Mouse (Mus musculus) fat pad, adult 2 months (tissue): ENCODE measurements around the gene Lrrk2.

Experiments
- DNase-seq: peaks from one replicate; pipeline ENCODE4 v3.0.0-alpha.2; 2011; ENCODE audit warnings: low read depth, low spot score; ENCODE audit errors: extremely low read depth

Lrrk2 gene

DNA sequence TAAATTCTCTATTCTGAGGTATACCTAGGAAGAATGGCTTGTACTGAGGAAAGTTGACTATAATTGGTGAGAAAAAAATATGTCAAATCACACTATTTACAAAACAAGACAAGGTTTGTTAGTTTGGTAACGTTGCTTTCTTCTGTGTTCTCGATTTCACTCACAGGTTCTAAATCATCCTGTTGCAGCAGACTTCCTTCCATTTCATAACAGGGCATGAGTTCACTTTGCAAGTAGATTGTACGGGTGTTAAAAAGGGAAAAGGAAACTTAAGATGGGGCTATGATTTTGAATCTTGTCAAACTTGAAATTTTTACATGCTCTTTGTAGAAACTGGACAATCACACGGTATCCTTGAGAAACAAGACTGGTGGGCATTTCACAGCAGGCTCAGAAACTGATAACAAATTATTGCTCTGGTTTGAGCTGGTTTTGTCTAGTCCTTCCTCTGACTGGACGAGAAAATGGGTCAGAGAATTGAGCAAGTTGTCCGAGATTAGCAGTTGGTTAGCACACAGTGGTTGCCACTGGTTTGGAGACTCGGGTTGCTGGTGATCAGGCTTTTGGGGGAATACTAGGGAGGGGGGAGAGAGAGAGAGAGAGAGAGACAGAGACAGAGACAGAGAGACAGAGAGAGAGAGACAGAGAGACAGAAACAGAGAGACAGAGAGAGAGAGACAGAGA lies 13.0 kb downstream of the Lrrk2 start:
- DNase-seq = no peak

DNA sequence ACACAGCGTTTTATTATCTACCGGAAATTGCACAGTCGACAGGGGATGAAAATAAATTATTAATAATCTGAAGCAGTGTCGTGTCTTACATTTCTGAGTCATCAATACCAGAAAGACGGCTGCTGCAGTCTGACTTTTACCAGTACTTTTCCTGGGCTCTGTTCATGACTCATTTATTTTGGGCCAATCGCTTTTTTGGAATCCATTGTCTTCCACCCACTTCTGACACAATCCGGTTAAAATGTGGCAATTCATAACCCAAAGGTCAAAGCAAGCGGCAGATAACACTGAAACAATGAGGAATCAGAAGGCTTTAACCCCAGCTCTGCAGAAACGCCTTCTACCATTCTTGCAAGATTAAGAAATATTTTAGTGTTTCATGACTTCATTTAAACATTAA lies 17.7 kb downstream of the Lrrk2 start:
- no peak for DNase-seq

DNA sequence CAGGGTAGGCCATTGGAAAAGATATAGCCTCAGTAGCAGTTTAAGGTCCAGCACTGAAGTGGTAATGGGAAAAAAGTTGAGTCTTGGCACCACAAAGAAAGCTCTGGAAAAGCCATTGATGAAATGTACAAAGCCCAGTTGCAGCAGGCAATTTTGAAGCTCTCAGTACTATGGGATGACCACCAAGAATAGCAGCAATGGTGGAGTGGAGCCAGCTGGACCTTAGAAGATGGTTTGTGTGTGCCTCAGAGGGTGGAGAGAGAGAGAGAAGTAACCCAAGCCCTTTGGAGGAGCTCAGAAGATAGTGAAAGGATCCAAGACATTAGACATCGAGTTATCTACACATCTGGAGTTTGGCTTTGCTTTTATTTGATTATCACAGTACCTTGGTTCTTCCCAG lies 20.1 kb downstream of the Lrrk2 start:
- no peak for DNase-seq

DNA sequence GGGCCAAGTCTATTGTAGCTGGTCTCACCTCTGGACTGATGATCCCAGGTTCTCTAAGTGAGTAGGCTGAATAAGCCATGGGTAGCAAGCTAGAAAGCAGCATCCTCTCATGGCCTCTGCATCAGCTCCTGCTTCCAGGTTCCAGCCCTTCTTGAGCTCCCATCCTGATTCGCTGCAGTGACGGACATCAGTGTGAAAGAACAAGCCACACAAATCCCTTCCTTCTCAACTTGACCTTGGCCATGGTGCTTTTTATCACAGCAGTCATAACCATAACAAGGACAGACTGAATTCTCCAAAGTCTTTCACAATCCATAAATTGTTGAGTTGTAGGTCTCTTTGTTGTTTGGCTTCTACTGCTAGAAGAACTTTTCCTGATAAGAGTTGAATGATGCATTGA lies 20.9 kb downstream of the Lrrk2 start:
- DNase-seq = no peak

DNA sequence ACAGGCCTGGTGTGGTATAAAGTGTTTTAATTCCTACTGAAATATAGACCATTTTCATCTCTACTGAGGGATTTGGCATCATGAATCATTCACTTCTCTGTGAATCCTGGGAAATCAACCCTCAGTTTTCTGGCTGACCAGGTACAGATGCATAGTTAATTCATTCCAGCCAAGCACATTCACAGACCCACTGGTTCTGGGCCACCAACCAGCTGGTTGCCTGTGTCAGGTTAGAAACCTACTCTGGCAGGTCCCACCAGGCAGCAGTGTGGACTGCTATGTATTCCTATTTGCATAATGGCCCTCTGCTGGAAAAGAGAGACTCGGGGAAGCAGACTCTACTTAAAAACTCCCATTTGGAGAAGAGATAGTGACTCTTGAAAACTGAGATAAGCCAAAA lies 27.9 kb downstream of the Lrrk2 start:
- DNase-seq = no peak

DNA sequence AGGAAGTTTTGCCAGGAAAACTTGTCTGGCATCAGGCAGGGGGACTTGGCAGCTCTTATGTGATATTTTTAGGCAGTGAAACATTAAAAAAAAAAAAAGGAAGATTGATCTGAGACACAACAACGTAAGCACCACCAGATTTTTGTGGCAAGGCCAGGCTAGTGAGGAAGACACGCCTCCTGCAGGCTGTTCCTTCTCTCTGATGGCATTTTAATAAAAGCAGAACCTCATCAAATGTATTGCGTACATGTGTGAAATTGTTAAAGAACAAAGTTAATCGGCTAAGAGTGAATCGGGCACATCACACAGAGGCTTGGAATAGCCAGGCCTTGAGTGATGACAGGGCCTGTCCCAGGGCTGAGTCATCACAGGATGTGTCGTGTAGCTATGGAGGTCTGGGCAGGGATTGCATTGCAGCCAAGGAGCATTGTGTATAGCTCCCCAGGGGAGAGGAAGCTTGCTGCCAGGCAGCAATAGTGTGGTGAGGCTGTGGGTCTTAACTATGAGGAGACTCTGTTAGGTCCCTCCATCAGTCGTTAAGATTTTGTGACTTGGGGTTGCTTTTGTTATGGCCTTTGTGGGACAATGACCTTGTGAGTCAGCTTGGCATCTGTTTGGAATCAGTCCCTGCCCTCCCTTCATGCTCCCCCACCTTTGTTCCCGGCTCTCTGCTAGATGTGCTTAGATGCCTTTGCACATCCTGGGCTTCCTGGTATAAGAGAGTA lies 30.2 kb downstream of the Lrrk2 start:
- DNase-seq = no peak

DNA sequence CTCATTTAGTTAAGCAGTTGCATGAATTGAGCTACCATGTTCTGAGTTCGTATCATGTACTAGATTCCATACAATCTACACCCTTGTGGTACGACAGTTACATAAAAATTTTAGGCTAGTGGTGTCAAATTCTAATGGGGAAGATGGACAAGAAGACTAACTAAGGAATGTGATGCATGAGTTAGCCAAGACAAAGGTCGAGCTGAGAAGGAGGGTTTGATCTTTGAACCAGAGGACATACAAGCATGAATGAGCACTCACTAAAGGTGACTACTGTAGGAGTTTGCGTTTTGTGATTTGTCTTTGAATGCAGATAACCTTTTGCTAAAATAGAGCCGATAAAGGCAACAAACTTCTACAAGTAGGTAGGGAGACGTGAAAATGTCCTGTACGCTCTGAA lies 31.1 kb downstream of the Lrrk2 start:
- no peak for DNase-seq

DNA sequence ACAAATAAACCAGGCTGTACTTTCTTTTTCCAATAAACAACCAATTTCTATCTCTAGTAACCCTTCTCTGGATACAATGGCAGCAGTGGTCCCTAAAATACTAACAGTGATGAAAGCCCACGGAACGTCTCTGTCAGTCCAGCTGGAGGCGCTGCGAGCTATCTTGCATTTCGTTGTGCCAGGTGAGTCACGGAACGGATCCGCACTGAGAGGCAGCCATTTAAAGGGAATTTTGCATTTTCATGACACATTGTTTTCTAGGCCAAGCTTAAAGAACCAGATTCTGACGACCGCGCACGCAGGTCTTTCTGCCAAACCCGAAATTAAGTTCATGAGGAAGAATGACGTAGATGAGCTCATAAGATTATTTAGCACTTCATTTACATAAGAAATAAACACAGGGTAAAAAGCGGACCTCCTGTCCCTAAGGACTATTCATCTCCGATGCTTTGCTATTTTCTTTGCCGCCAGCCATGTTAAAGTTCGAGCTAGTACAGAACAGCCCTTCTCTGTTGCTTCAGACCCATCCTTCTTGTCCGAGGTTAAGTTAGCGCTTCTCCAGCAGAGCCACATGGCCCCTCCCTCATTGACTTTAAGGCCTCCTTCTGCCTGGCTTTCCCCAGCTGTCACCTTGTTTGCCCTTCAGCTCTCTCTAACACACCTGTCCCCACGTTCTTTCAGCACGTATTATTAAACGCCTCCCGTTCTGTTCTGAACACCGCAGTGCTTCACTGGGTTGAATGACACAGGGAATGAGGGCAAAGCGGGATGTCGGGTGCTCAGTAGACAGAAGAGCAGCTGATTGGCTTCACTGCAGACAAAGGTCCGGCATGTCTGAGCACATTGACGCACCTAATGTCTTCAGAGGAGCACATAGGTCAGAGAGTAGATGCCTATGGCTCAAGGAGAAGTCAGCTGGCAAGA lies 36.5 kb downstream of the Lrrk2 start:
- no peak for DNase-seq

DNA sequence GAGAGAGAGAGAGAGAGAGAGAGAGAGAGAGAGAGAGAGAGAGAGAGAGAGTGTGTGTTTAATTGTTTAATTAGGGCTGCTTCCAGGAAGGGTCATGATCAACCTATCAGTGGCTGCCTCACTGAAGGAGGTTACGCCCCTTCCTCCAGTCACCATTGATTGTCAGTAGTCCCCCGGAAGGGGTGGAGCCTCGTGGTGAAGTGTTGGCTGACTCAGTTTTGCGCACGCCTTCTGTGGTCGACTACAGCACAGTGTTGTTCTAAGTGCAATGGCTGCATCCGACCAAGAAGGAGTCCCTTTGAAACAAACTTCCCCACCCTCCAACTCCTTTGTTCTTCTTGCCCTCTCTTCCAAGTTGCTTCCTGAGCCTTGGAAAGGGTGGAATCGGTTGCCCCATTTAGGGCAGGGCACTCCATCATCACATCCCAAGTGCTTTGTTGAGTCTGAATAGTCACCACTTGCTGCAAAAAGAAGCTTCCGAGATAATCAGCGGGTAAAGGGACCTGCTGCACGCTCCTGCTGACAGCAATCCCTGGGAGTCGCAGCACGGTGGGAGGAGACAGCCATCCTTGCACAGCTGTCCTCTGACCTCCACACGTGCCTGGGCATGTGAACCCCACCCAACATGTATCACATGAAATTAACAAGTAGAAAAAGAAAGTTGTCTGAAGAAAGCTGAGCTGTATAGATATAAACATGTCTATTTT lies 62.4 kb downstream of the Lrrk2 start:
- DNase-seq = no peak

DNA sequence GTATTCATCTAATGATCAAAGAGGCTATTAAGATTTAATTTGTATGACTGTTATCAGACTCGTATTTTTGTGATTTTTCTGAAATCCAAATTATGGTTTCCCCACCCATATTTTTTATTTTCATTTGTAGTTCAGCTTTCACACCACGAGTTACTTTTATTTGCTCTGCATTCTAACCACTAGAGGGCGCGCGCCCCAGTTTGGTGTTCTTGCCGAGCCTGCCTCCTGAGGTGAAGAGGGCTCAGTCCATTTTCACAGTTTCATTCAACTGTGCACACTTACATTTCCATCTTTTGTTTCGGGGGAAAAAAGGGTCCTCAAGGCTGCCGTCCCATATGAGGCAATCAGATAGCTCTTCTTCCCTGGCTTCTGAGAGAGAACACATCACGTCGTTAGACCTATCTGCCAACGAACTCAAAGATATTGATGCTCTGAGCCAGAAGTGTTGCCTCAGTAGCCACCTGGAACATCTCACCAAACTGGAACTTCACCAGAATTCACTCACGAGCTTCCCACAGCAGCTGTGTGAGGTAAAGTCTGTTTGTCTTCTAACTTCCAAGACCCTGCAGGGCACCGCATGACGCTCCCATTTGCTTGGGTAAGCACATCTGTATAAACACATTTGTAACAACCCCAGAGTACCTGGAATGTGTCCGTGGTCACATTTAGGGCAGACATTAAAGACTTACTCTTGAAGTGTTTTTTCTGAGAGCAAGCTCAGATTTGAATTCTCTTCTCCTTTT lies 64.0 kb downstream of the Lrrk2 start:
- no peak for DNase-seq

DNA sequence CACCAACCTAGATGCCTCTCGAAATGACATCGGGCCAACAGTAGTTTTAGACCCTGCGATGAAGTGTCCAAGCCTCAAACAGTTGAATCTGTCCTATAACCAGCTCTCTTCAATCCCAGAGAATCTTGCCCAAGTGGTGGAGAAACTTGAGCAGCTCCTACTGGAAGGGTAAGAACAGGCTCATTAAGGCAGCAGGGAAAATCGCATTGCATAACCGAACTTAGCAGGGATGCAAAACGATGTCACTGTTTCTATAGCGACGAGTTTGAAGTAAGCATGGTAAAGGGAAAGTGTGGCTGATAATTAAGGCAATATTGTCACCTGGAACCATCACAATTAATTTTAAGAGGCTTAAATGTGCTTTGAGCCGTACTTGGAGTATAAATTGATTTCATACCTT lies 65.8 kb downstream of the Lrrk2 start:
- no peak for DNase-seq

DNA sequence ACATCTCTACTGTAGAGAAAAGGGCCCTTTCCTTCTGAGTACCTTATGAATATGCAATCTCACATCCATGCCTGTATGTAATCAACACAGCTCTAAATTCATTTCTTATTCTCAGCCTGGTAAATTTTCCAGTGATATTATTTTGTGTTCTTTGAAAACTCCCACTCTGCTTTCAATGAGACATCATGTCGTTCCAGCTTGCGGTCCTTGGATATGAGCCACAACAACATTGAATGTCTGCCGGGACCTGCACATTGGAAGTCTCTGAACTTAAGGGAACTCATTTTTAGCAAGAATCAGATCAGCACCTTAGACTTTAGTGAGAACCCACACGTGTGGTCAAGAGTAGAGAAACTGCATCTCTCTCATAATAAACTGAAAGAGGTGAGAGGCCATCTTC lies 72.5 kb downstream of the Lrrk2 start:
- no peak for DNase-seq

DNA sequence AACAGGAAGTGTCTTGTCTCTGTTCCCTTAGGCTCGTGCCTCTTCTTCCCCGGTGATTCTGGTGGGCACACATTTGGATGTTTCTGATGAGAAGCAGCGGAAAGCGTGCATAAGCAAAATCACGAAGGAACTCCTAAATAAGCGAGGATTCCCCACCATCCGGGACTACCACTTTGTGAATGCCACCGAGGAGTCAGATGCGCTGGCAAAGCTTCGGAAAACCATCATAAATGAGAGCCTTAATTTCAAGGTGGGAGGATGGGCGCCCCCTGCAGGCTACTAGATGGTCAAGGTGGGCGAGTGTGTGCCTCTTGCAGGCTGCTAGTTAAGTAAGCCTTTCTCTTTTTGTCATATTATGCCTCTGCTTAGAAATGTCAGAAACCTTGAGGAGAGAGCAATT lies 79.1 kb downstream of the Lrrk2 start:
- no peak for DNase-seq

DNA sequence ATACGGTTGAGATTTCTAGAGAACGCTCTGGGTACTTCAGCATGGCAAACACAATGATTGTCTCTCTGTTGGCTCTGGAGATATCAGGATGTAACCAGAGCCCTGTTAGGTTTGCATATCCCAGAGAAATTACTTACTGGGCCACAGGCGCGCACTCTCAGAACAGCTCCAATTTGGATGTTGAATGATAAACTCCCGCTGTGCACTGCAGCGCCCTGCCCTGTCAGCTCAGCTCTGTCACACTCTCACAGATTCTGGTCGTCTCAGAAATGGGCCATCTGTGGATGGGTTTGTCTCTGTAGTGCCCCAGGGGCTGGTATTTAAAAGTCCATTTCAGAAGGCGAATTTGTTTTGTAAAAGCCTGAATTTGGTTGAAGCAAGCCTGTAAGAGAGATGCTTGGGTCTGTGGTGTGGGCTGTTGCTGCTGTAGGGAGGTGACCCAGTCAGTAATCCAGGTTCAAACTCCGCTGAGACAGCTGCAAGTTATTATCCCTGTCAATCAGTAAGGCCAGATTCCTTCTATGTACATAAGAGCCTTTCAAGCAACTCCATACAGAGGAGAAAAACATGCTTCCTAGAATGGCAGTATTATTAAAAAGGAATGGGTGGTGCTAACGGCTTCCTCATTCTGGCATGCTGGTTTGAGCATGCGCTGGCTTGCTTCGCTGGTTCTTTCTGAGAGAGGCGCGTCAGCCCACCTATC lies 80.6 kb downstream of the Lrrk2 start:
- no peak for DNase-seq

DNA sequence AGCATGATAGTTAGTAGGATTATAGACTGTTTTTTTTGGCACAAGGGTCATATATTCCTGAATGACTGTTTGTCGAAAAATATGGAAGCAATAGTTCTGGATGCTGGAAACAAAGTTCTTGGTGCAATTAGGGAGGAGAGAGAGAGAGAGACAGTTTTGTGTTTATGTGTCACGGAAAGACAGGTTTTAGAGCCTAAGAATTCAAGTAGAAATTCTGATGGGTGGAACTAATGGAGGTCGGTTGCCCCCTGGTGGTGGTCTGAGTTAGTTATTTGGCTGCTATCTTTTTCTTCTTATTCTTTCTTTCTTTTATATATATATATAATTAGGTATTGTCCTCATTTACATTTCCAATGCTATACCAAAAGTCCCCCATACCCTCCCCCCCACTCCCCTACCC lies 81.6 kb downstream of the Lrrk2 start:
- DNase-seq = no peak

DNA sequence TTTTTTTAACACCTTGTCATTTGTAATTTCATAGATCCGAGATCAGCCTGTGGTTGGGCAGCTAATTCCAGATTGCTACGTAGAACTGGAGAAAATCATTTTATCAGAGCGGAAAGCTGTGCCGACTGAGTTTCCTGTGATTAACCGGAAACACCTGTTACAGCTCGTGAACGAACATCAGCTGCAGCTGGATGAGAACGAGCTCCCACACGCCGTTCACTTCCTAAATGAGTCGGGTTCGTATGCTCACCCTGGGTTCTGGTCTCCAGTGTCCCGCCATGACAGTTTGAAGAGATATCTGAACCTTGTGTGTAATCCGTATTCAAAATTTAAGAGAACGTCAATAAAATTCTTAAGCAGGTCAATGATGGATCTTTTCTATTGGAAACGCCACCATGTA lies 82.8 kb downstream of the Lrrk2 start:
- no peak for DNase-seq

DNA sequence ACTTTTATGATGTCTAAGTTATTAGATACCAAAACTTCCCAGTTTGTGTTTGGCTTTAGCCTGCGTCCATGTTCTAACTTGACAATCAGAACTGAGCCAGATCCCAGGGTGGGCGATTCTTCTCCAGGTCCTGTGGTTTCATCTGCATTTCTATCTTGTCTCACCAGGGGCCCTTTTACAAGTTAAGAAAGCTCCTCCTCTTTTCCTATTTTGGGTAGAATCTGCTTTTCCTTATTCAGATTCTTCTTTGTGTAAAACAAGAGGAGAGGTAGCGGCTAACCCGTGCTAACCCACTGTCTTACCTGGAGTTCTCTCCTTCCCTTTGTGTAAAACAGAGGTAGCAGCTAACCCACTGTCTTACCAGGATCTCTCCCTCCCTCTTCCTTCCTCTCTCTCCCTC lies 99.1 kb downstream of the Lrrk2 start:
- DNase-seq = no peak

DNA sequence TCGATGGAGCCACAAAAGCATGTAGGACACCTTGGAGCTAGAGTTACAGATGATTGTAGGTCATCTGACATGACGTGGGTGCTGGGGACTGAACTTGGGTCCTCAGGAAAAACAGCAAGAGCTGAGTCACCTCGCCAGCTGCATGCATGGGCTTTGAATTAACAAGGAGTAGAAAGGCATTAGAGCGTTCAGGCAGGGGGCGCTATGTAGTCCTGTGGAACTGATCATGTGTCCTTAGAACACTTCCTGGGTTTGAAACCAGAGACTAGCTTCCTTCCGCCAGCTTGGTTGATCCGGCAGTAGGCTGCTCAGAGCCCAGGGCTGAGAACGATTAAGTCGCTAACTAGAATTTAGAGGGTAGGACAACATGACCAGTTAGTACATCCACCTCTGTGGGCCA lies 106.2 kb downstream of the Lrrk2 start:
- DNase-seq = no peak

DNA sequence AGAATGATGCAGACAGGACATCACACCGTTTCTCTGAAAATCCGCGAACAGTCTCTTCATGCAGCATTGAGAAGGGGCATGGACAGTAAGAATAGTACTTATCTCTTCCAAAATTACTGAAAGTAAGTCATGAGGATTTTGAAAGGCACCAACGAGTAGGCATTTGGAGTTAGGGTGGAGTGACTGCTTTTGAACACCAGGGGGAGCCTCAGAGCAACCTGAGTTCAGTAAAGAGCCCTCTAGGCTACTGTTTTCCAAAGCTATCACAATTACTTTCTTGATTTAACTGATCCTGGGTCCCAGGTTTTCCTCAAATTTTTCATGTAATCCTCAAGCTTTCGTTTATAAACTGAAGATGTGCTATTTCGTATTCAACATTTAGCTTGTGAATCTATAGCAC lies 108.2 kb downstream of the Lrrk2 start:
- no peak for DNase-seq

DNA sequence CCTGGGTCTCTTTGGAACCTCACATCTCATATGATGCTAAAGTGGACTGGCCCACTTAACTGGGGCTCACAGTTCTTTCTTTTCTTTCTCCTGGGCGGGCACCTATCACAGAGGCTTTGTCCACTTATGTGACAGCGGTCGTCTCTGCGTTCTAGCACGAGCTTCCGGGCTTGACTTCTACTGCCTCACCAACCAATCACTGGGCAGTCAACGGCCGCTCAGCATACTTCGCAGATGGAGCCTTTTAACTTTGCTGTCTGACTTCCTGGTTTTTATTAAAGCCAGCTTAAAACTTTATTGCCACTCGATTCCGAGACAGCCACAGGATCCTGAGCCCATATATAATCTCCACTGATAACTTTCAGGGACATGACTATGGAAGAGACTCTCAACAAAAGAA lies 115.4 kb downstream of the Lrrk2 start:
- DNase-seq = no peak
